Mouse (Mus musculus): Measurements from ENCODE around the gene Fstl3.

The Fstl3 gene

DNA sequence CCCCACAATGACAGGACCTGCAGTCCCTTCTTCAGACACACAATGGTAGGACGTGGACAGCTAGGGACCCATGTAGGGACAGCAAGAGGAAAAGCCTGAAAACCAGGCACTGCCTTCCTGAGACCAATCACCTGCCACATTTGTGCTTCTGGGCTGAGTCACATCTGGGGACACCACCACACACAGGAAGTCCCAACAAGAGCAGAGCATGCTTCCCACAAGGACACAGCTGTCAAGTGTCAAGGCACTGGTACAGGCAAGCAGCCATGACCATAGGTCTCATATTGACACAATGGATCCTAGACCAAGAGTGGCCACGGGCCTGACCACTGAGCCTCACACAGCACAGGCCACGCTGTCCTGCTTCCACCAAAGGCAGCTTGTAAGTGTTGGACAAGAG lies 14.2 kb upstream of the Fstl3 start:
- DNase-seq (ENCODE audit: low spot score): no peak

DNA sequence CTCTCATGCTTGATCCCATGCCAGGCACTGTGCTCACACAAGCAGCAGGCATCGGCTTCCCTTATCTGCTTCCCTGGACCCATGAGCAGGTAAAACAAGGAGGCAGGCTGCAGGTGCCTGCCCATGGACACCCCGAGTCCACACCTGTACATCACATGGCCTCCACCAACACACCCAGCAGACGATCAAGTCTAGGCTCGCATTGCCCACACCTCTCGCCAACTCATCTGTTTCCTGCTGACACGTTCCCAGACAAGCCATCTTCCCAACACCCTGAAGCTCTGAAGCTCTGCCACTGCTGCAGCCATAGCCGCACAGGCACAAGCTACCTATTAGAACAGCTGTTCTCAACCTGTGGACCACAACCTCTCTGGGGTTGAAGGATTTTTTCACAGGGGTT lies 12.8 kb upstream of the Fstl3 start:
- DNase-seq (ENCODE audit: low spot score): no peak

DNA sequence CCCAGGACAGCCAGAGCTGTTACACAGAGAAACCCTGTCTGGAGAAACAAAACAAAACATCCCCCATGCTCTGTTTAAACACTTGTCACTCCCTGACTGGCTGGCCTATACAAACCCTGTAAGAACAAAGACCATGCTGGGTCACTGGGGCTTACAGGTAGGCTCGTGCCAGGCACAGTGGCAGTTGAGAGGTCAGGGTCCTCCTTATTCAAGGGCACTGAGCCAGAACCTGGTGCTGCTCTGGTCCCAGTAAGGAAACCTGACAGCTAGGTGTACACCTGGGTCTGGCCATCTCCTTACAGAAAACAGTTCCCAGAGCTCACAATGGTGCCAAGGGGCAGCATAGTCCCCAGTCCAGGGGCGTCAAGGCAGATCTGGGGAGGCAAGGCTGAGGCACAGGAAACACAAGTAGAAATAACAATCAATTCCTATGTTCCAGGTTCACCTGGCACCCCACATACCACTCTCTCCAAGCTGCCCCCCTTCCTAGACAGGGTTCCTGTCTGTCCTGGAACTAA lies 11.8 kb upstream of the Fstl3 start:
- DNase-seq (ENCODE audit: low spot score): no peak

DNA sequence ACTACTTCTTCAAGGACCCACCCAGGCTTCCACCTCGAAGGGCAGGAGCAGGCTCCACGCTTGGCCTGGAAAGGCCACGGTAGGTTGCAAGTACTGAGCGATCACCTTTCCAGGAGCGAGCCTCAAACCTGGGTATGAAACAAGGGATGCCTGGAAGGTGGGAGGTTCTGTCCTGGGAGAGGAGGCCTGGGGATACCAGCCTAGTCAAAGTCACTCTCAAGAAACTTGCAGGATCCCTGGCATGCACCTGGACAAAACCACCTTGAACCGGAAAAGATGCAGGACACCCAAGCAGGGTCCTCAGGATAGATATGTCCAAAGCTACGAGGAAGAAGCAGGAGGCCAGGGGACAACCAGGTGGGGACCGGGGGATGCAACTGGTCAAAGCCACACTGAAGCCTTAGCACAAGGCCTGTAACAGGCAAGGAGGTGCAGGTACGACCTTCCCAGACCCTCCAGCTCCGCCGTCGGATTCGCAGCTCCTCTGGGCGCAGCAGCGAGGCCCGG lies 11.0 kb upstream of the Fstl3 start:
- no peak for DNase-seq (ENCODE audit: low spot score)

DNA sequence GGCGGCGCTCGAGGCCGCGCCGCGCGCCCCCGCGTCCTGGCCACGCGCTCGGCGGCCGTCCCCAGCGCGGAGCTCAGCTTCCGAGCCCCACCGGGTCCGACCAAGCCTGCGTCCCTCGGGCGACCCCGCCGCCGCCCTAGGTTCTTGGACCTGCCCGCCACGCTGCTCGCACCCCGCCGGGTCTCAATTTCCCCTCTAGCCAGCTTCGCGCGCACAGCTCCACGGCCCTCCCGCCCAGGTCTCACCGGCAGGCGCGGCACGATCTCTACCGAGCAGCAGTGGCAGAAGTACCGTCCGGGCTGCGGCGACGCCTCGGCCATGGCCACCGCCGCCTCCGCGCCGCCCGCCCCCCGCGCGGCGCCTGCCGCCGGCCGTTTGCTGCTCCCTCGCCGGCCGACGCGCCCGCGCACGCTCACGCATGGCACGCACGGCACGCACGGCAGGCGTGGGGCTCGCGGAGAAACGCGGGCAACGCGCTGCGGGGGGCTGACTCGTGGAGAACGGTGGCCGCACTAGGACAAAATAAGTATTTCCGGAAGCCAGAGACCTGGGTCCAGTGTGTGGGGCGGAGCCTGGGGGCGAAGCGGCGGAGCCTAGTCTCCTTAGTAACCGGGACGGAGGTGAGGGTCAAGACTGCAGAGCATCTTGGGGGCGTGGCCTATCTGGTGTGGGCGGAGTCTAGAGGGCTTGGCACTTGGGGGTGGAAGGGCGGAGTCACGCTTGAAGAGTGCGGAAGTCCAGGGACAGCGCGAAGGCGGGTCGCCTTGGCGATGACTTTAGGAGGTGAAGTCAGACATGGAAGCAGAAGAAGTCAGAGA lies 10.4 kb upstream of the Fstl3 start, which contains the start of gene Rnf126:
Rnf126 (minus strand) TSS at position 445 of the 818 bp plus-strand sequence.
- peak; percentile 97 for DNase-seq (ENCODE audit: low spot score)

DNA sequence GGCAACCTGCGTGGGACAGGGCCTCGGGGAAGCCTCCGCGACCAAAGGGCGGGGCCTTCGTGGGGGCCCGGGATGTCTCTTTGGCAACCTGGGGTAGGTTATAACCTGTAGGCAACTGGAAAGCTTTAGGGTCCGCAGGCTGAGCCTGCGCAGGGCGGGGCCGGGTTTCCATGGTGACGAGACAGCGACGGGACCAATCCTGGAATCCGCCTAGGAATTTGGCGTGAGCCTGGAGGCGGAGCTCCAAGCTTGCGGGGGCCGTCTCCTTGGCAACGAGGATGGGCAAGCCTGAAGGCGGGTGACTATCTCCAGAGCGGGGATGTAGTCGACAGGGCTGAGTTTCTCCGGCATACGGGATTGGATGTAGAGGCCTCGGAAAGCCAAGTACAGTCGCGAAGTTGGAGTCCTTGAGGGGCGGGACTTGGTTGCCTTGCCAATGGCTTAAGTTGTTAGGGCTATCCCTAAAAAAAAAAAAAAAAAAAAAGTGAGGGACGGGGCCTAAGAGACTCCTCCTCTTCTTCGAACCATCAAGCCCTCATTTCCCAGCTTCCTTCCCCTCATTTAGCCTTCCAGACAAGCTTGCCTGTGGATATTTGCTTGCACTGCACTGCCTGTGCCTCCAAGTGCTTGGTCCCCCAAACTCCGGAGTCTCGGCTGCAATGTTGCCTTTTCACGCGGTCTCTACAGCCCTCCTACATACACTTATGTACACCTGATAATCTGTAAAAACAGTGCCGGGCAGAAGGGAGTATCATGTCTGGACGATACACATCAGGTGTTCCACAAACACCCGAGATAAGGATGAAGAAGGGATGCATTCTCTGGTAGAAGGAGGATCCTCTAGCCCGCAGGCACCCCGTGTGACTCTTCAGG lies 9.5 kb upstream of the Fstl3 start:
- DNase-seq (ENCODE audit: low spot score): peak; percentile 86

DNA sequence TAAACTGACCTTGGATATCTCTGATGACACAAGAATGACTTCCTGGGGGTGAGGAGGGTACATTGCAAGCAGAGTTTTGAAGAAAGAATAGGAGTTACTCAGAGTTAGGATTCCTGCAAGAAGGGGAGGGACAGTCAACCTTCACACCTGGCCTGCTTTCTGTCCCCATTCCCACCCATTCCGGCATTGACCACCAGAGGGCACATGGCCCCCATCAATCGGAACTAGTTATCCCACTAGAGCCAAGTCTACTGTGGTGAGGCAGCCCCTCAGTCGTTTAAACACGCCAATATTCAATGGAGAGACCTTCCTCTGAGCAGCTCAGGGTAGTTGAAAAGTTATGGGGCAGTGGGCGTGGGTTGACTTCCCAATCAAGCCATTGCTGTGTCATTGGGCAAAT lies 8.7 kb upstream of the Fstl3 start:
- DNase-seq (ENCODE audit: low spot score): no peak

DNA sequence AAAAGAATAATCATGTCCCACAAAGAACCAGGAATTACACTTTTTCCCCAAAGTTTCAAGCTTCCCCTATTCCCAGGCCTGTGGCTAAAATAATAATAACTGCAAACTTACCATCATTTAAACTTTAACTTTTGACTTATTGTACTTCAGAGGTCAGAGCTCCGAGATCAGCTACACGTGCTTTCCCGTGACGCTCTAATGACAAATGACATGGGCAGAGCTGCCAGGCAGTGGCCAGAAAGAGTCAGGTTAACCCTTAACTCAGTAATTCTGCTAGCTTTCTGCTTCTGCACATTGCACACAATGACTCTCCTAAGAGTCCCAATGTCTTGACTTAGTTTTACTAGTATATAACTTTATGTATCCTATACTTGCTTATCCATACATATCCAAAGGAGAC lies 7.7 kb upstream of the Fstl3 start:
- no peak for DNase-seq (ENCODE audit: low spot score)

DNA sequence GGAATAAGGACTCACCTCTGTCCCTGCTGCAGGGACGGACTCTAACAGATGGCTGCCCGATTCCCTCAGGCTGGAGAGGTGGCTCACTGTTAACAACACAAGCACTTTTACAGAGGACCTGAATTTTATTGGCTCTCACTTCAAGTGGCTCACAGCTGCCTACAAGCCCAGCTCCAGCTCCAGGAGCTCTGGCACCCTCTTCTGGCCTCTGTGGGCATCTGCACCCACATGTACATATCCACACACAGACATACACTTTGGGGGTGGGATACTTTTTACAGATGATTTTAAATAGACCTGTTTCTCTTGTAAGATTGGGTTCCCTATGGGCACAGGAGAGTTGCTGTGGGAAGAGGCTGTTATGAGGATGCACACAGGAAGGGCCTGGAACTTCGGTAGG lies 4.8 kb upstream of the Fstl3 start:
- no peak for DNase-seq (ENCODE audit: low spot score)

DNA sequence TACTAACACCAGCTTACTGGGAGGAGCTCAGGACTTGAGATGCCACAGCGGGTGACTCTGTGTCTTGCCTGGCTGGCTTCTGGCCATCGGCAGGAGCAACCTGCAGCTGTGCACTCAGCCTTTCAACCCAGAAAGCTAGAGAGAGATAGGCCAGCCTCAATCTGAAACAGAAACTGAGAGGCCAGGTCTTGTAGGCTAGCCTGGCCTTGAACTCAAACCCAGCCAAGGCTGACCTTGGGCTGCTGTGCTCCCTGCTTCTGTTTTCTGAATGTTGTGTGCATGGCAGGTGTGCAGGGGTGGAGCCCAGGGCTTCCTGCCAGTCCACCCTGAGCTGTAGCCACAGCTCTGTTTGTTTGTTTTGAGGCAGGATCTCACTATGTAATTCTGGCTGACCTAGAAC lies 3.9 kb upstream of the Fstl3 start:
- no peak for DNase-seq (ENCODE audit: low spot score)

DNA sequence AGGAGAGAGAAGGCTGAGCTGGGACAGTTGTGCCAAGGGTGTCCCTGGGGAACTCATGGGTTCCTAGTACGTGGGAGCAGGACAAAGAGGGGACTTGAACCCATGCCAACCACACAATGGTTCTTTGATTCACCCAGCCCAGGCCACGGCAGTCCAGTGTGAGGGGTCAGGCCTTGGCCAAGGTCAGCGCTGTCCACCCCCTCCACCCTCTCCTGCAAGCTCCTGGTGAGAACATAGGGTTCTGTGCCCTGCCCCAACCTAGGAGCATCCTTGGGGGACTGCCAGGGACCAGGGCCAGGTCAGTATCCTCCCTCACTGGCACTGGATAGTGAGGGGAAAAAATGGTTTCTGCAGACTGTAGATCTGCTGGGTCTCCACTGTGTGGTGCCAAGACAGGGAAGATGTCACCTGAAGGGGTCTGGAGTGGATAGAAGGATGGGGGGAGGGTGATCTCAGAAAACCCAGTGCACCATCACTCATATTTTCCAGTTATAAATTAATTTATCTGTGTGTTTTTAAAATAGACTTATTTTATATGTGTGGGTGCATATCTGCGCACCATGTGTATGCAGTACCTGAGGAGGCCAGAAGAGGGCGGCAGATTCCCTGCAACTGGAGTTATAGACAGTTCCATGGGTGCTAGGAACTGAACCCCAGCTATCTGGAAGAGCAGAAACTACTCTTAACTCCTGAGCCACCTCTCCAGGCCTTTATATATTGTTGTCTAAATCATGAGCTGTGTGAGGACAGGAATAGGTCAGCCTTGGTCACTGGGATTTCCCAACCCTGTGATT lies 2.4 kb upstream of the Fstl3 start:
- DNase-seq (ENCODE audit: low spot score): no peak

DNA sequence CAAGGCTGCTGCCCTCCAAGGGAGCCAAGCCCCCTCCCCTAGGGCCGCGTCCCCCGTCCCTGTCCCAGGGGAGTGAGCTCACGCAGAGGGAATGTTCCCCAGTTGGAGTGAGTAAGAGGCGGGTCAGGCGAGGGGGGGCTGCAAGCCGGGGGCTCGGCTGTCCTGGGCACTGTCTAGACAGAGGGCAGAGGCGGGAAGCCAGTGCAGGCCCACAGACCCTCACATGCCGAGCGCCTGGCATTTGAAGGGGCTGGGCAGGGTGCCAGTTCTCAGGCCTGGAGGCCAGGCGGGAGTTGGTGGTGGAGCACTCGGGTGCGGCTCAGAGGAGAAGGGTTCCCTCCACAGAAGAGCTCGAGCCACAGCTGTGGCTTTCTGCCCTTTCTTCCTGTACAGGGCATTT lies 934 bp downstream of the Fstl3 start:
- no peak for DNase-seq (ENCODE audit: low spot score)

DNA sequence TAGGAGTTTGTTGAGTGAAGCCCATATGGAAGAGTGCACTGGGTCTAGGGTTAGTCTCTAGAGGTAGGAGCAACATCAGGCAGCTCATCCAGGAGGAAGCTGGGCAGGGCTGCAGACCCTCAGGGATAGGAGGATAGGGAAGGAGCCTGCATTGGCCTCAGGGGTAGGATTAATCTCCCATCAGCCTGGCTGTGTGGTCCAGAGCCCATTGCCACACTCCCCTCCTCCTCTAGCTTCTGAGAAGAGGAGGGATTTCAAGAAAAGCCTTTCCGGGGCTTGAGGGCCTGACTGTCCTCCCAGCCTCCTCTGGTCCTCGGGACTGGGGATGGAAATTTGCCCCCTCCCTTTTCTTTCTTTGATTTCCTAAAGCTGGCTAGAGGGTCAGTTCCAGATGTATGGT lies 2.1 kb downstream of the Fstl3 start:
- DNase-seq (ENCODE audit: low spot score): no peak

DNA sequence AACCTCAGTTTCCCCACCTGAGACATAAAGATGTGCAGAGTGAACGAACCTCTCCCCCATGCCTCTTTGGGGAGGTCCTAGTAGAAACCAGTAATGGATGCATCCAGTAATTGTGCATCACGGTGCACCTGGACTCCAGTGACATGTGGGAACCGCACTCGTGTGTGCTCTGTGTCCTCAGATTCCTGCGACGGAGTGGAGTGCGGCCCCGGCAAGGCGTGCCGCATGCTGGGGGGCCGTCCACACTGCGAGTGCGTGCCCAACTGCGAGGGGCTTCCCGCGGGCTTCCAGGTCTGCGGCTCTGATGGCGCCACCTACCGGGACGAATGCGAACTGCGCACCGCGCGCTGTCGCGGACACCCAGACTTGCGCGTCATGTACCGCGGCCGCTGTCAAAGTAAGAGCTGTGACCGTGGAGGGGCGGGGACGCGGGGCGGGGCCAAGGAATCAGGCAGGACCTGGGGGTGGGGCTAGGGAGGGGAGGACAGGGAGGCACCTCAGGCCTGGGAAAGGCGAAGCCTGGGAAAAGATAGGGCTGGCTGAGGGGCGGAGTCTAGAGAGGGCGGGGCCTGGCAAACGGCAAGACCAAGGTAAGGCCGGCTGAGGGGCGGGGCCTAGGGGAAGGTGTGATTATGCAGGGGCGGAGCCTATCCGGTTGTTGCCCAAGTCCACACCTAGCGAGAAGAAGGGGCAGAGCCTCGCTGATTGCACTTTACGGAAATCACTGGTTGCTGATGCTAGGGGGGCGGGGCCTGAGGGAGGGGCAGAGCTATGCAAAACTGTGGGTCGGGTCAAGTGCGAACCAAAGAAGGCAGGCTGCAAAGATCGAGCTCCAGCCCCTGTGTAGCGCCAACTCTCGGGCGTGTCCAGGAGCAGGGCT lies 3.0 kb downstream of the Fstl3 start:
- peak; percentile 93 for DNase-seq (ENCODE audit: low spot score)

DNA sequence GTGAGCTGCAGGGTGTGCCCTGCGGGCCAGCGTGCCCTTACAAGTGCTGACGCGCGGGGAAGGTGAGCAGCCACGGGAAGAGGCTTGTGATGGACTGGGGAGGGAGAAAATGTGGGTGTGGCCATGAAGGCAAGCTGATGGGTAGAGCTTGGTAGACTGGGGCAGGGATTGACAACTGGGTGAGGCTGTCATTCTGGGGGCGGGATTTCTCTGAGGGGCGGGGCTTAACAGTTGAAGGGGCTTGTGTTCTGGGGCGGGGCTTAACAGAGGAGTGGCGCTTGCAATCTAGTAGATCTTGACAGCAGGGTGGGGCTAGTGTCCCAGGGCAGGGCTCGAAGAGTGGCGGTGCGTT lies 3.6 kb downstream of the Fstl3 start:
- DNase-seq (ENCODE audit: low spot score): no peak

DNA sequence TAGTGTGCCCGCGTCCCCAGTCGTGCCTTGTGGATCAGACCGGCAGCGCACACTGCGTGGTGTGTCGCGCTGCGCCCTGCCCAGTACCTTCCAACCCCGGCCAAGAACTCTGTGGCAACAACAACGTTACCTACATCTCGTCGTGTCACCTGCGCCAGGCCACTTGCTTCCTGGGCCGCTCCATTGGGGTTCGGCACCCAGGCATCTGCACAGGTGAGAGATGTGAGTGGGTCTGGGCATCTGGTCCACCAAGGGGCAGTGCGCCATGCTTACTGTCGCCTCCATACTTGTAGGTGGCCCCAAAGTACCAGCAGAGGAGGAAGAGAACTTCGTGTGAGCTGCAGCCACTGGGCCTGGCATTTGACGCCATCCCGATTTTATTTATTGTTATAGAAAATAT lies 4.1 kb downstream of the Fstl3 start:
- no peak for DNase-seq (ENCODE audit: low spot score)

DNA sequence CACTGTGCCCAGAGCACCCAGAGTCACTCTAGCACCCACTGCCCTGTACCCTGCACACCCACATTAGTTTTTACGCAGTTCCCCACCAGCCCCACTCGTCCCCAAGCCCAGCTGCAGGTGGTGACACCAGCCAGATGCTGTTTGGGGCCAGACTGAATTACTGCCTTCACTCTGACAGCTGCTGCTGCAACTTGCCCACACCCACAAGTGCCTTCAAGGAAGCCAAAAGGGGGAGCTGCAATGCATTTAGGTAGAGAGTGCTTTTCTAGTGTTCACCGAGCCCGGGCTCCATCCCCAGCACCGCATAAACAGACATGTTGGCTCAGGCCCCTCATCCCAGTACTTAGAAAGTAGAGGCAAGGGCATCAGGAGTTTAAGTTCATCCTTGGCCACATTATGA lies 4.9 kb downstream of the Fstl3 start:
- no peak for DNase-seq (ENCODE audit: low spot score)

DNA sequence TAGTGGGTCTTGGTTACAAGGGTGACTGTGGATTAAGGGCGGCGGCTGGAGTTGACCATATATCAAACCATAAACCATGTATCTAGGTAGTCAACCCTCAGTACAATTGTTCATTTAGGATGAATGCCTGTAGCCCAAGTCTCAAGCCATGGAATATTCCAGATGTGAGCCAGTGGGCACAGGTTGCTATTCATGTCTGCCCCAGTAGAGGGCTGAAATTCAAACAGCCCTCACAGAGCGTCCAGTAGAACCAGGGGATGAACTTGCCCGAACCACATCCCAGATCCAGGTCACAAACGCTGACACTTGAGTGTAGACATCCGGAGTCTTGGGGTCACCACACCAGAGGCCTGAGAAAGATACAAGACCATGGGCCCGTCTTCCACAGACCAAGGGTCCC lies 6.0 kb downstream of the Fstl3 start:
- no peak for DNase-seq (ENCODE audit: low spot score)

DNA sequence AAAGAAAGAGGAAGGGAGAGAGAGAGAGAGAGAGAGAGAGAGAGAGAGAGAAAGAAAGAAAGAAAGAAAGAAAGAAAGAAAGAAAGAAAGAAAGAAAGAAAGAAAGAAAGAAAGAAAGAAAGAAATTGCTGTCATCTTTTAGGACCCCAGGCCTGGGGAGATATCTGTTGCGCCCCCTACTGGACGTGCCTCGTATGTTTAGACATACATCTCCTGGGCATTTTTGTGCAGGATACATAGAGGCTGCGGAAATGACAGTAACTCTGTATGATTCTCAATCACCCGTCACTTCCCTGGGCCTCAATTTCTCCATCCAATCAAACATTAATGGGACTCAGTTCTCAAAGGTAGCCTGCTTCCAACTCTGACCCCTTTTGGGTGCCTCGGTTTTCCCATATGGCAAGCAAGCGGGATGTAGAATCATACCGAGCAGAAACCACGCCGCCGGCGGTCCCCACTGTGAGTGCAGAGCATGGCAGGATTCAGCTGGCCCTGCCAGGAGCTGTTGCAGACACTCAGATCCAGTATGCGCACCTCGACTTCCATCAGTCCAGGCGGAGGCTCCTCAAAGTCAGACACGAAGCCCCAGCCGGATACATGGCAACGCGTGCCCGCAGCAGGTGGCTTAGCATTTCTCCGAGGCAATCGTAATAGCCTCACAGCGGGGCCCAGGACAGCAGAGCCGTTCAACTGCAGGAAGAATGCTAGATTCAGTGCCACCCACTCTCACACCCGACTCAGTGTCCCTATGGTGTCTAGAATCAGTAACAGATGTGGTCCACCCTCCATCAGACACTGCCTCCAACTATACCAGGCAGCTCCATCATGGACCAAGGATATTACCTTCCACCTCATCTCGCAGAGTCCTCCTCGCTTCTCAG lies 7.1 kb downstream of the Fstl3 start:
- no peak for DNase-seq (ENCODE audit: low spot score)
